Mouse (Mus musculus) skeletal muscle tissue, postnatal 0 days (tissue): ENCODE results near the gene Etfa. TPM values are rescaled to one million over a fixed set of nuclear protein-coding genes. Genes with fewer than 3 reads are reported as not detected.

Source experiments
- polyA plus RNA-seq: library from polyadenylated mRNA; unstranded; fragments of >200 nt; fragmentation: Nextera tagmentation; extraction: Ambion mirVana; gene quantifications from 2 replicates; pipeline ENCODE4 v1.2.1, GENCODE M21; 2015

Gene Etfa
- 422 and 428 TPM in 2 replicates for polyA plus RNA-seq

GRCm38 (mm10) chr9:55512027-55512543 is at the start of gene Etfa:
Gene Etfa, minus strand, starts transcription at chr9:55512243.

GRCm38 (mm10) chr9:55538377-55538776 is 26.3 kb upstream of the Etfa start, which contains the start of gene Isl2:
Gene Isl2, plus strand, starts transcription at chr9:55538672.

Other genes starting within 250 kb of the Etfa start
- gene Nrg4, start 185.4 kb downstream of the Etfa start, polyA plus RNA-seq, result 0.50 and 3.9 TPM in 2 replicates
- 0.11 and 0.14 TPM in 2 replicates for gene Tmem266, start 185.3 kb downstream of the Etfa start, polyA plus RNA-seq
- gene Isl2, start 26.4 kb upstream of the Etfa start, polyA plus RNA-seq, result 0.13 and 0.19 TPM in 2 replicates